Mouse (Mus musculus): ENCODE data around the gene Plppr3.

GRCm38 (mm10) chr10:79856704-79857451 lies 17.6 kb downstream of the Plppr3 start:
- no peak for TF ChIP-seq CTCF (IDR thresholded peaks at IDR 0.05; ENCODE audit: borderline replicate concordance, insufficient read depth, low read length)
- no peak for TF ChIP-seq POLR2A (IDR thresholded peaks at IDR 0.05; ENCODE audit: low read depth, low read length)
